Mouse (Mus musculus): ENCODE data around the gene Fpr-rs7. TPM values are rescaled to one million over a fixed set of nuclear protein-coding genes. Genes with fewer than 3 reads are reported as not detected.

The Fpr-rs7 gene
- not detected for total RNA-seq (2021)
- not detected in 2 replicates for polyA plus RNA-seq (2012; rRNA removed)
- long read RNA-seq = 0 reads

DNA sequence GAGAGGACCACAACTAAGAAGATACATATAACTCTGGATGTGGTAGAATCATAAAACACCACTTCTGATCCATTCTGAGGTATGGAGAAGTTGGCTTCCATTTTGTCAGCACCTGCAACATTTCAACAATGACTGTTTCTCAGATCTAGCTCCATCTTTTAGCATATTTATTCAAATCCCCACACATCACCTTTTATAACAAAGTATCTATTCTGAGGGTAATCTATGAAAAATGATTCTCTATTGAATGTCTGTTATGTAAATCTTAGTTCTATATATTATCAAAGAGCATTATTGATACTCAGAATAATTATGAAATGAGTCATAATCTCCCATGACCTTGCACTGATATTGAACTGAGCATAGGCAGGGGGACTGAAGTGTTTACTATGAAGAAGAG lies at the start of gene Fpr-rs7:
Fpr-rs7 (minus strand) TSS at position 101 of the 400 bp plus-strand sequence.
- no peak for DNase-seq

DNA sequence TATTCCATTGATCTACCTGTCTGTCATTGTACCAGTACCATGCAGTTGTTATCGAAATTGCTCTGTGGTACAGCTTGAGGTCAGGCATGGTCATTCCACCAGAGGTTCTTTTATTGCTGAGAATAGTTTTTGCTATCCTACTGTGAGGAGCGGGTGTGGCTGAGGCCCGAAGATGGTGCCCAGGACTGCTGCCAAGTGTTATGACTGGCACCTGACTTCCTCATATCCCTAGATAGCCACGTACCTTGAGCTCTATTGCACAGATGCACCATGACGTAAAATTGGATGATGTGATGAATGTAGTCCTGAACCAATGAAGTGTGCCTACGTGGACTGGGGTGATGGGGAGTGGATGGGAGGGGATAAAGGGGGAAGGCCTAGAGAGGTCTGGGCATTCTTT lies 39.9 kb downstream of the Fpr-rs7 start:
- no peak for DNase-seq

DNA sequence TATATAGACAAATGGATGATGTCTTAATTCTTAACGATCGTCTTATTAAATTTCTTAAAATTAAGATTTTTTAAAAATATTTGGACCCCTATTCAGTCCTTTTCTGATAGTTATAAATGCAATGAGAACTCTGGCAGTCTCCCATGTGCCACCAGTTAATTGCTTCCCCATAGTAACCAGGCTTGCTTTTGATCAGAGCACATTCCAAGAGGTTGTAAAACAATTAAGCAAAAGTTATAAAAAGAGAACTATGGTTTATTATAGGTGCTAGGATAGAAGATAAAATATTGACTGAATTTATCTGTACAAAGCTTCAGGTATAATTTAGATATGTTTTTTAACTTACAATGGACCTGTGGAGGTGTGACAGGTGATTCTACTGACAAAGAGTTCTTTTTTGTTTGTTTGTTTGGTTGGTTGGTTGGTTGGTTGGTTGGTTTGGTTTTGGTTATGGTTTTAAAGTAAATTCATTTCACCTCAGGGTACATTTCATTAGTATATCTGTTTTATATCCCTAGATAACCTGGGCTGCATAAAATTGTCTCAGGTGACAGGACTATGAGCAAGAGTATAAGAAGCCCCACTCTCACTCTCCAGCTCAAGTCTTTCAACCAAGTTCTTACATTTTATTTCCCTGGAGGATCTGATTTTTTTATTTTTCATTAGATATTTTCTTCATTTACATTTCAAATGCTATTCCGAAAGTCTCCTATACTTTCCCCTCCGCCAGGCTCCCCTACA lies 42.2 kb downstream of the Fpr-rs7 start:
- DNase-seq = no peak

Other genes with a start within 250 kb of the Fpr-rs7 start
- not detected for gene Vmn2r104, start 65.9 kb downstream of the Fpr-rs7 start, total RNA-seq (2021)
- not detected in 2 replicates for gene Vmn2r104, start 65.9 kb downstream of the Fpr-rs7 start, polyA plus RNA-seq (2012; rRNA removed)
- gene Fpr-rs6, start 68.9 kb upstream of the Fpr-rs7 start, total RNA-seq (2021) = not detected
- not detected in 2 replicates for gene Fpr-rs6, start 68.9 kb upstream of the Fpr-rs7 start, polyA plus RNA-seq (2012; rRNA removed)
- gene Vmn2r105, start 120.8 kb upstream of the Fpr-rs7 start, total RNA-seq (2021) = not detected
- gene Vmn2r105, start 120.8 kb upstream of the Fpr-rs7 start, polyA plus RNA-seq (2012; rRNA removed) = not detected in 2 replicates
- gene Vmn2r106, start 171.3 kb upstream of the Fpr-rs7 start, total RNA-seq (2021) = not detected
- not detected in 2 replicates for gene Vmn2r106, start 171.3 kb upstream of the Fpr-rs7 start, polyA plus RNA-seq (2012; rRNA removed)
- not detected for gene Vmn2r107, start 231.0 kb upstream of the Fpr-rs7 start, total RNA-seq (2021)
- not detected in 2 replicates for gene Vmn2r107, start 231.0 kb upstream of the Fpr-rs7 start, polyA plus RNA-seq (2012; rRNA removed)